Mouse (Mus musculus) ovary, postnatal 10 days (tissue): ENCODE measurements around the gene Mab21l2.

Source experiments
- DNase-seq: peaks from one replicate; pipeline ENCODE4 v3.0.0; 2022; ENCODE audit warnings: low spot score

Gene Mab21l2

GRCm38 (mm10) chr3:86548091-86549015 is at the start of gene Mab21l2:
Gene Mab21l2, minus strand, starts transcription at chr3:86548629.
- no peak for DNase-seq

- no peak for DNase-seq
Measured at GRCm38 (mm10) chr3:86575312-86575711, 26.9 kb upstream of the Mab21l2 start.

GRCm38 (mm10) chr3:86572519-86573244 is 24.3 kb upstream of the Mab21l2 start:
- no peak for DNase-seq

- DNase-seq = no peak
Measured at GRCm38 (mm10) chr3:86571518-86571917, 23.1 kb upstream of the Mab21l2 start.

GRCm38 (mm10) chr3:86567312-86567711 is 18.9 kb upstream of the Mab21l2 start:
- no peak for DNase-seq

GRCm38 (mm10) chr3:86561396-86561795 is 13.0 kb upstream of the Mab21l2 start:
- DNase-seq = no peak

GRCm38 (mm10) chr3:86561023-86561344 is 12.6 kb upstream of the Mab21l2 start:
- no peak for DNase-seq

- DNase-seq = no peak
Measured at GRCm38 (mm10) chr3:86560281-86561022, 12.0 kb upstream of the Mab21l2 start.

- no peak for DNase-seq
Measured at GRCm38 (mm10) chr3:86559635-86560034, 11.2 kb upstream of the Mab21l2 start.

- DNase-seq = no peak
Measured at GRCm38 (mm10) chr3:86558976-86559375, 10.5 kb upstream of the Mab21l2 start.

GRCm38 (mm10) chr3:86552170-86552569 is 3.7 kb upstream of the Mab21l2 start:
- no peak for DNase-seq

- no peak for DNase-seq
Measured at GRCm38 (mm10) chr3:86551011-86551728, 2.7 kb upstream of the Mab21l2 start.

GRCm38 (mm10) chr3:86550301-86551010 is 2.0 kb upstream of the Mab21l2 start:
- no peak for DNase-seq

- no peak for DNase-seq
Measured at GRCm38 (mm10) chr3:86547251-86547791, 1.1 kb downstream of the Mab21l2 start.

GRCm38 (mm10) chr3:86546471-86547250 is 1.8 kb downstream of the Mab21l2 start:
- peak; percentile 15 for DNase-seq

- DNase-seq = no peak
Measured at GRCm38 (mm10) chr3:86545945-86546344, 2.5 kb downstream of the Mab21l2 start.

- no peak for DNase-seq
Measured at GRCm38 (mm10) chr3:86544785-86545184, 3.6 kb downstream of the Mab21l2 start.

- DNase-seq = no peak
Measured at GRCm38 (mm10) chr3:86541863-86542397, 6.5 kb downstream of the Mab21l2 start.

- DNase-seq = no peak
Measured at GRCm38 (mm10) chr3:86541074-86541614, 7.3 kb downstream of the Mab21l2 start.
